Mouse (Mus musculus) kidney, adult 10 weeks (tissue): ENCODE data around the gene Slpi. TPM values are rescaled to one million over a fixed set of nuclear protein-coding genes. Genes with fewer than 3 reads are reported as not detected.

Experiments used
- polyA plus RNA-seq: library from polyadenylated mRNA; stranded (reverse); fragments of 350-450 nt; fragmentation: Illumina TruSeq; extraction: RNeasy Lipid Tissue Mini Kit (QIAGEN cat#74804); gene quantifications from one replicate; pipeline ENCODE4 v1.2.3, GENCODE M21; 2014; ENCODE audit warnings: low read depth, low replicate concordance

Slpi gene
- not detected for polyA plus RNA-seq

GRCm38 (mm10) chr2:164389020-164389419 is at the start of gene Slpi:
Slpi (minus strand) TSS chr2:164389095.

GRCm38 (mm10) chr2:164405060-164405459 is 16.2 kb upstream of the Slpi start, which contains the start of gene Matn4:
Matn4 (minus strand) TSS chr2:164405160.

GRCm38 (mm10) chr2:164402906-164403305 is 14.0 kb upstream of the Slpi start, which contains the start of gene Rbpjl:
Rbpjl (plus strand) TSS chr2:164403141.

GRCm38 (mm10) chr2:164332440-164332839 is 56.5 kb downstream of the Slpi start, which contains the start of gene Svs5:
Svs5 (plus strand) TSS chr2:164332740.

GRCm38 (mm10) chr2:164316451-164316850 is 72.4 kb downstream of the Slpi start, which contains the start of gene Svs6:
Svs6 (plus strand) TSS chr2:164316751.

Other genes with a start within 250 kb of the Slpi start
- gene Kcns1, start 218.0 kb downstream of the Slpi start, polyA plus RNA-seq = not detected
- not detected for gene Wfdc5, start 206.4 kb downstream of the Slpi start, polyA plus RNA-seq
- gene Wfdc12, start 198.5 kb downstream of the Slpi start, polyA plus RNA-seq = not detected
- not detected for gene Wfdc15a, start 189.0 kb downstream of the Slpi start, polyA plus RNA-seq
- 155 TPM for gene Wfdc15b, start 167.4 kb downstream of the Slpi start, polyA plus RNA-seq
- not detected for gene Svs2, start 150.6 kb downstream of the Slpi start, polyA plus RNA-seq
- gene Svs3b, start 132.5 kb downstream of the Slpi start, polyA plus RNA-seq = not detected
- gene Svs4, start 110.6 kb downstream of the Slpi start, polyA plus RNA-seq = not detected
- gene Svs3a, start 99.8 kb downstream of the Slpi start, polyA plus RNA-seq = not detected
- gene Svs6, start 72.3 kb downstream of the Slpi start, polyA plus RNA-seq = not detected
- gene Svs5, start 56.4 kb downstream of the Slpi start, polyA plus RNA-seq = not detected
- not detected for gene Rbpjl, start 14.0 kb upstream of the Slpi start, polyA plus RNA-seq
- 0.16 TPM for gene Matn4, start 16.1 kb upstream of the Slpi start, polyA plus RNA-seq
- gene Sdc4, start 54.8 kb upstream of the Slpi start, polyA plus RNA-seq = 266 TPM
- gene Sys1, start 67.9 kb upstream of the Slpi start, polyA plus RNA-seq = 10.3 TPM
- not detected for gene Gm20458, start 71.9 kb upstream of the Slpi start, polyA plus RNA-seq
- not detected for gene Trp53tg5, start 84.6 kb upstream of the Slpi start, polyA plus RNA-seq
- 3.8 TPM for gene Dbndd2, start 97.0 kb upstream of the Slpi start, polyA plus RNA-seq
- gene Pigt, start 108.4 kb upstream of the Slpi start, polyA plus RNA-seq = 5.5 TPM
- gene Wfdc2, start 173.3 kb upstream of the Slpi start, polyA plus RNA-seq = 19.6 TPM
- not detected for gene Spint3, start 184.4 kb upstream of the Slpi start, polyA plus RNA-seq
- gene Wfdc6a, start 196.4 kb upstream of the Slpi start, polyA plus RNA-seq = not detected
- not detected for gene Eppin, start 204.5 kb upstream of the Slpi start, polyA plus RNA-seq
- not detected for gene Wfdc6b, start 224.4 kb upstream of the Slpi start, polyA plus RNA-seq
- gene Wfdc8, start 224.5 kb upstream of the Slpi start, polyA plus RNA-seq = not detected
- 37.6 TPM for gene Wfdc16, start 249.7 kb upstream of the Slpi start, polyA plus RNA-seq